Mouse (Mus musculus) layer of hippocampus, adult 8-10 months (tissue): Measurements from ENCODE around the gene Cd79b. TPM values are rescaled to one million over a fixed set of nuclear protein-coding genes. Genes with fewer than 3 reads are reported as not detected.
"Not testable (repeated sequence)": the region's sequence is repeated elsewhere in the genome, so short reads cannot be mapped to it uniquely, and the experiment has no call there.

ENCODE experiments used
- DNase-seq, 2 experiments: peaks; one replicate each; pipeline ENCODE4 v3.0.0; 2022; ENCODE audit warnings: low spot score in 2 of 2
- total RNA-seq, 4 experiments: library from RNA; stranded (reverse); gene quantifications; 2 replicates each; pipeline ENCODE4 v1.2.4; 2022

Cd79b gene
- under 1 TPM in 1 of 4 experiments, not detected in 3; 0.39 TPM for total RNA-seq

GRCm38 (mm10) chr11:106314333-106314812 is at the start of gene Cd79b:
Cd79b (minus strand) TSS chr11:106314762.
- DNase-seq, result no peak

GRCm38 (mm10) chr11:106359350-106359749 is 44.8 kb upstream of the Cd79b start:
- DNase-seq, result no peak

- DNase-seq, result no peak
These were observed 41.0 kb upstream of the Cd79b start for GRCm38 (mm10) chr11:106355382-106356128.

GRCm38 (mm10) chr11:106354181-106354580 is 39.6 kb upstream of the Cd79b start:
- DNase-seq, result no peak

GRCm38 (mm10) chr11:106353188-106353587 is 38.6 kb upstream of the Cd79b start, which contains the start of gene Scn4a:
Scn4a (minus strand) TSS chr11:106353288.
- no peak for DNase-seq

- no peak for DNase-seq
These were observed 37.4 kb upstream of the Cd79b start for GRCm38 (mm10) chr11:106351941-106352340.

GRCm38 (mm10) chr11:106351253-106351652 is 36.7 kb upstream of the Cd79b start:
- DNase-seq, result no peak

- no peak for DNase-seq
These were observed 36.3 kb upstream of the Cd79b start for GRCm38 (mm10) chr11:106350853-106351252.

- DNase-seq, result no peak
These were observed 35.2 kb upstream of the Cd79b start for GRCm38 (mm10) chr11:106349772-106350171.

- no peak for DNase-seq
These were observed 30.3 kb upstream of the Cd79b start for GRCm38 (mm10) chr11:106344910-106345309.

GRCm38 (mm10) chr11:106340990-106341520 is 26.5 kb upstream of the Cd79b start:
- no peak for DNase-seq

GRCm38 (mm10) chr11:106339323-106339722 is 24.8 kb upstream of the Cd79b start:
- not testable (repeated sequence) for DNase-seq

- DNase-seq, result no peak
These were observed 24.3 kb upstream of the Cd79b start for GRCm38 (mm10) chr11:106338870-106339269.

GRCm38 (mm10) chr11:106338029-106338428 is 23.5 kb upstream of the Cd79b start:
- DNase-seq, result no peak

- no peak for DNase-seq
These were observed 19.5 kb upstream of the Cd79b start for GRCm38 (mm10) chr11:106334066-106334465.

- no peak for DNase-seq
These were observed 17.9 kb upstream of the Cd79b start for GRCm38 (mm10) chr11:106332458-106332857.

GRCm38 (mm10) chr11:106329682-106330081 is 15.1 kb upstream of the Cd79b start:
- DNase-seq, result peak in 1 of 2 experiments; percentile 20

GRCm38 (mm10) chr11:106329128-106329527 is 14.6 kb upstream of the Cd79b start:
- DNase-seq, result no peak

GRCm38 (mm10) chr11:106328521-106328920 is 14.0 kb upstream of the Cd79b start:
- no peak for DNase-seq

- no peak for DNase-seq
These were observed 11.9 kb upstream of the Cd79b start for GRCm38 (mm10) chr11:106326475-106326874.

- DNase-seq, result peak; percentile 16 to 50
These were observed 11.1 kb upstream of the Cd79b start for GRCm38 (mm10) chr11:106325566-106326206.

GRCm38 (mm10) chr11:106324858-106325257 is 10.3 kb upstream of the Cd79b start:
- no peak for DNase-seq
